Mouse (Mus musculus): Measurements from ENCODE around the gene Rnf169. TPM values are rescaled to one million over a fixed set of nuclear protein-coding genes. Genes with fewer than 3 reads are reported as not detected.

Gene Rnf169
- polyA plus RNA-seq (2012; rRNA removed; ENCODE audit: low replicate concordance), result 4.0 and 8.5 TPM in 2 replicates

DNA sequence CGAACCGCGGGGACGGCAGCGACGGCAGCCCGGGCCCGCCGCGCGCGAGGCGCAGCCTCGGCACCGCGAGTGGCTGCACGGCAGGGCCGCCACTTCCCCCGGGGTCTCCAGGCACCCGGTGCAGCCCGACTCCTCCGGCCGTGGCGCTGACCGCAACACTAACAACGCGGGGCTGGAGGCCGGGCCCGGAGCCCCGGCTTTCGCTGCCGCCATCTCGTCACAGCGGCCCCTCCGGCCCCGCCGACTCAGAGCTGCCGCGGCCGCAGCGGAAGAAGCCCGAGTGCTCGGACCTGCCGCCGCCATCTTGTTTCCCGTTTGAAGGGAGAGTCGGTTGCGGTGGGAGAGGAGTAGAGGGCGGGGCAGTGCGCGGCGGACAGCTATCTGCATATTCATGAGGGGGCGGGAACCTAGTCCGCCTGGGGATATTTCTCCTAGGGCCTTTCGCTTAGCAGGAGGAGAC is at the start of gene Rnf169:
Gene Rnf169 (minus strand): TSS at position 317 of the 460 bp plus-strand sequence.

DNA sequence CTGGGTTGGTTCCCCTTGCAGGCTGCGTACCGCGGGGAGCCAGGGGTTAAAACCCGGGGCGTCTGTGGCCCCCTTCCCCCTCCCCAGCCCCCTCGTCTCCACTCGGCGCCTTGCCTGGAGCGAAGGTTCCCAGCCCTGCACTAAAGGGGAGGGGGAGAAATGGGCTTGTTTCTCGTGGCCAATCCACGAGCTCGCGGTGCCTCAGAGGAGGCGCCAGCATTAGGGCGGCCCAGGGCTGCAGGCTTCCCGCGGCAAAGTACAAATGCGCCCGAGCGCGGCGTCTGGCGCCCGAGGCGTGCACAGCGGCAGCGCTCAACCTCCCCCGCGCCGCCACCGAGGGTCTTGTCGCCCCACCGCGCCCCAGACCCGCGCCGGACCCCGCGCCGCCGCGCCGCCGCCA is 25.5 kb upstream of the Rnf169 start, which contains the start of gene Chrdl2:
Gene Chrdl2 (plus strand): TSS at position 383 of the 400 bp plus-strand sequence.

Other genes starting within 250 kb of the Rnf169 start
- gene Olfr521, start 216.9 kb downstream of the Rnf169 start, polyA plus RNA-seq (2012; rRNA removed; ENCODE audit: low replicate concordance), result not detected in 2 replicates
- 2.0 and 3.7 TPM in 2 replicates for gene Neu3, start 152.0 kb downstream of the Rnf169 start, polyA plus RNA-seq (2012; rRNA removed; ENCODE audit: low replicate concordance)
- gene Xrra1, start 121.3 kb downstream of the Rnf169 start, polyA plus RNA-seq (2012; rRNA removed; ENCODE audit: low replicate concordance), result 0.28 and 0.44 TPM in 2 replicates
- 23.1 and 43.5 TPM in 2 replicates for gene Spcs2, start 117.0 kb downstream of the Rnf169 start, polyA plus RNA-seq (2012; rRNA removed; ENCODE audit: low replicate concordance)
- 0.07 and 46.7 TPM in 2 replicates for gene Chrdl2, start 25.7 kb upstream of the Rnf169 start, polyA plus RNA-seq (2012; rRNA removed; ENCODE audit: low replicate concordance)
- 5.2 and 11.5 TPM in 2 replicates for gene Pold3, start 141.1 kb upstream of the Rnf169 start, polyA plus RNA-seq (2012; rRNA removed; ENCODE audit: low replicate concordance)
- gene Lipt2, start 178.8 kb upstream of the Rnf169 start, polyA plus RNA-seq (2012; rRNA removed; ENCODE audit: low replicate concordance), result 7.0 and 11.8 TPM in 2 replicates
- 11.4 and 18.2 TPM in 2 replicates for gene Kcne3, start 196.1 kb upstream of the Rnf169 start, polyA plus RNA-seq (2012; rRNA removed; ENCODE audit: low replicate concordance)
- gene Pgm2l1, start 246.9 kb upstream of the Rnf169 start, polyA plus RNA-seq (2012; rRNA removed; ENCODE audit: low replicate concordance), result 2.1 and 3.4 TPM in 2 replicates